Mouse (Mus musculus) lung, postnatal 0 days (tissue): ENCODE measurements at regions not wholly inside any gene's neighbourhood (a gene's known extent, or its start where the extent isn't known, plus 50 kb on each side); places are given as distances from the start of the nearest gene placed in this dataset.

ENCODE experiments used
- ATAC-seq: fragments of 200-750 bp; cut with Nextera tagmentation; 2 replicates; pipeline ENCODE4 v1.8.0; 2017; ENCODE audit warnings: moderate library complexity
- DNase-seq: peaks from one replicate; pipeline ENCODE4 v3.0.0-alpha.2; 2016; ENCODE audit warnings: low spot score
- H3K27ac ChIP-seq: fragments of 300-500 bp; sonication (generic); 2 replicates; pipeline ENCODE4 v1.5.1; 2014; ENCODE audit warnings: antibody characterized with exemption, mild to moderate bottlenecking, low read length, mixed read lengths
- H3K27me3 ChIP-seq: fragments of 300-500 bp; sonication (generic); replicated peaks from 2 replicates; pipeline ENCODE4 v1.6.1; 2014; ENCODE audit warnings: low read length, mixed read lengths; ENCODE audit not compliant: insufficient read depth
- H3K36me3 ChIP-seq: fragments of 300-500 bp; sonication (generic); 2 replicates; pipeline ENCODE4 v1.6.1; 2014; ENCODE audit warnings: low read length, mixed read lengths; ENCODE audit not compliant: insufficient read depth
- H3K4me1 ChIP-seq: fragments of 300-500 bp; sonication (generic); 2 replicates; pipeline ENCODE4 v1.6.1; 2014; ENCODE audit warnings: antibody characterized with exemption, low read depth, low read length, mixed read lengths; ENCODE audit not compliant: insufficient read depth
- H3K4me2 ChIP-seq: fragments of 300-500 bp; sonication (generic); replicated peaks from 2 replicates; pipeline ENCODE4 v1.6.1; 2014; ENCODE audit warnings: low read depth, mild to moderate bottlenecking, low read length, moderate library complexity, mixed read lengths
- H3K4me3 ChIP-seq: fragments of 300-500 bp; sonication (generic); 2 replicates; pipeline ENCODE4 v1.5.1; 2014; ENCODE audit warnings: low read depth, low read length
- H3K9ac ChIP-seq: fragments of 300-500 bp; sonication (generic); replicated peaks from 2 replicates; pipeline ENCODE4 v1.6.1; 2014; ENCODE audit warnings: low read depth, mild to moderate bottlenecking
- H3K9me3 ChIP-seq: fragments of 300-500 bp; sonication (generic); 2 replicates; pipeline ENCODE4 v1.6.1; 2016; ENCODE audit warnings: low read length, mixed read lengths
- CTCF ChIP-seq: IDR thresholded peaks from 2 replicates; pipeline ENCODE4 v1.5.1; 2016; ENCODE audit warnings: antibody characterized with exemption, mild to moderate bottlenecking
- EP300 ChIP-seq: IDR thresholded peaks from 2 replicates; pipeline ENCODE4 v1.6.1; 2016; ENCODE audit warnings: antibody characterized with exemption, mild to moderate bottlenecking, control low read depth
- WGBS: fragments of 180-500 bp; shearing (Covaris S2); extraction: QIAGEN DNeasy Blood & Tissue Kit; methylation state at CpG from one replicate; pipeline ENCODE4 v1.1.7; 2014; 5-methylcytosine and 5-hydroxymethylcytosine counted together

DNA sequence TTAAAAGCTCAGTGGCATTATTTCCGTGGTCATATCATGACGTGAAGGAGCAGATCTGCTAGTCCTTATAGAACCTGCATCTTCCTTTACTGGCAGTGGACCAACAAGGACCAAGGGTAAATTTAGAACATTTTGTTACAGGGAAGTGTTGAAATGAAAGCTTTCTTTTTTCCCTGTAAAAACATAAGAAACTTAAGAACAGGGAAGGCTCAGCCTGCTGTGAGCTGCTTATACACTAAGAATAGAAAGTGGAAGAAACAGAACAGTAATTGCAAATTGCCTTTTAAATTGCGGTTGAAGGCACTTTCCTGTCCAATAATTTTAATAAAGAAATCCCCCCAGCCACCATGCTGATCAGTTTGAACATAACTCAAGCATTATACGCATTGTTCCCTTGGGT is 140.4 kb downstream of the Lca5 start:
- no peak overlapping the region for H3K4me3 ChIP-seq
- DNase-seq (no peak), ATAC-seq (no peak)
- no peak overlapping the region for H3K4me2 ChIP-seq
- no peaks in the 10 kb centered on the region for H3K4me1 ChIP-seq
- H3K27ac ChIP-seq = no peak overlapping the region
- TF ChIP-seq EP300 (no peak), CTCF (no peak)
- H3K36me3 ChIP-seq = no peaks in the 10 kb centered on the region
- 78% methylated on average over 4 of the region's 4 CpGs for WGBS
- H3K27me3 ChIP-seq = no peaks in the 10 kb centered on the region
- no peaks in the 10 kb centered on the region for H3K9me3 ChIP-seq
- H3K9ac ChIP-seq = no peak overlapping the region

- H3K27ac ChIP-seq = no peak overlapping the region
- no peak for DNase-seq
- ATAC-seq = no peak
- no peaks in the 10 kb centered on the region for H3K4me1 ChIP-seq
- 72% methylated on average over 2 of the region's 2 CpGs for WGBS
- no peak overlapping the region for H3K4me3 ChIP-seq
- no peaks in the 10 kb centered on the region for H3K36me3 ChIP-seq
- no peaks in the 10 kb centered on the region for H3K9me3 ChIP-seq
- no peak overlapping the region for H3K4me2 ChIP-seq
- TF ChIP-seq CTCF (no peak), EP300 (no peak)
- no peak overlapping the region for H3K9ac ChIP-seq
- no peaks in the 10 kb centered on the region for H3K27me3 ChIP-seq
These were observed 140.9 kb downstream of the Lca5 start for GRCm38 (mm10) chr9:83300044-83300443.

GRCm38 (mm10) chr9:83299623-83300022 is 141.3 kb downstream of the Lca5 start:
- no peak for TF ChIP-seq EP300
- TF ChIP-seq CTCF = no peak

GRCm38 (mm10) chr9:83295453-83295852 is 145.5 kb downstream of the Lca5 start:
- Histone ChIP-seq H3K9me3 (no peaks in the 10 kb centered on the region), H3K4me1 (no peaks in the 10 kb centered on the region), H3K9ac (no peak overlapping the region), H3K4me3 (no peak overlapping the region), H3K36me3 (no peaks in the 10 kb centered on the region), H3K27ac (no peak overlapping the region), H3K27me3 (no peaks in the 10 kb centered on the region), H3K4me2 (no peak overlapping the region)
- 78% methylated on average over 9 of the region's 9 CpGs for WGBS
- ATAC-seq (no peak), DNase-seq (no peak)
- TF ChIP-seq CTCF (no peak), EP300 (no peak)

More at GRCm38 (mm10) chr9:83299623-83300022, 141.3 kb downstream of the Lca5 start:
- Histone ChIP-seq H3K27ac (no peak overlapping the region), H3K4me2 (no peak overlapping the region), H3K27me3 (no peaks in the 10 kb centered on the region), H3K4me1 (no peaks in the 10 kb centered on the region), H3K36me3 (no peaks in the 10 kb centered on the region), H3K9me3 (no peaks in the 10 kb centered on the region), H3K9ac (no peak overlapping the region), H3K4me3 (no peak overlapping the region)
- ATAC-seq = no peak
- DNase-seq = no peak
- 52% methylated on average over 2 of the region's 2 CpGs for WGBS

GRCm38 (mm10) chr9:83294441-83294840 is 146.5 kb downstream of the Lca5 start:
- H3K4me2 ChIP-seq = no peak overlapping the region
- no peak overlapping the region for H3K9ac ChIP-seq
- ATAC-seq (no peak), DNase-seq (no peak)
- no peak overlapping the region for H3K27ac ChIP-seq
- TF ChIP-seq EP300 (no peak), CTCF (no peak)
- H3K9me3 ChIP-seq = no peaks in the 10 kb centered on the region
- no peak overlapping the region for H3K4me3 ChIP-seq
- H3K36me3 ChIP-seq = no peaks in the 10 kb centered on the region
- no peaks in the 10 kb centered on the region for H3K4me1 ChIP-seq
- H3K27me3 ChIP-seq = no peaks in the 10 kb centered on the region
- 80% methylated on average over 13 of the region's 13 CpGs for WGBS

DNA sequence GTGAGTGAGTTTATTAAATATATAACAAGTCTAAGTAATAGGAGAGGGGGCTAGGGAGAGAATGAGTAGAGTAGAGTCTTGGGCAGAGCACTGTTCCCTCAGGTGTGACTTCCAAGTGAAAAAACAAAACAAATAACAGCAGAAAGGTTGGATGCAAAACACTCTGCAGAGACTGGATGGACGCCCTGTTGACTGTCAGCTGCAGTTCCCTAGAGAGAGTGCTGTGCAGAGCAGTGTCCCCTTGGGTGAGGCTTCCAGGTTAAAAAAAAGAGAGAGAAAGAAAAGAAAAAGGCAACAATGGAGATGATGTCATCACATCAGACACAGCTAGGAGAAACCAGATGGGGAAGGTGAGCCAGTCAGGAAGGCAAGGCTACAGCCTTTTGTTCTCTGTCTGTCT is 137.6 kb upstream of the Hmgn3 start:
- no peak for DNase-seq
- Histone ChIP-seq H3K4me3 (no peak overlapping the region), H3K36me3 (no peaks in the 10 kb centered on the region), H3K27me3 (no peaks in the 10 kb centered on the region), H3K4me1 (no peaks in the 10 kb centered on the region), H3K9ac (no peak overlapping the region), H3K27ac (no peak overlapping the region), H3K4me2 (no peak overlapping the region), H3K9me3 (no peaks in the 10 kb centered on the region)
- WGBS = 74% methylated on average over 1 of the region's 1 CpGs
- no peak for TF ChIP-seq CTCF
- no peak for ATAC-seq

- TF ChIP-seq CTCF = no peak
- no peak for TF ChIP-seq EP300
- Histone ChIP-seq H3K4me3 (no peak overlapping the region), H3K9me3 (no peaks in the 10 kb centered on the region), H3K27ac (no peak overlapping the region), H3K27me3 (no peaks in the 10 kb centered on the region), H3K9ac (no peak overlapping the region), H3K4me2 (no peak overlapping the region), H3K36me3 (no peaks in the 10 kb centered on the region), H3K4me1 (no peaks in the 10 kb centered on the region)
- WGBS = 53% methylated on average over 4 of the region's 4 CpGs
- no peak for DNase-seq
- no peak for ATAC-seq
These were observed 137.2 kb upstream of the Hmgn3 start for GRCm38 (mm10) chr9:83283662-83284061.
